Mouse (Mus musculus) midbrain, embryonic 16.5 days (tissue): ENCODE results near the gene Lrrc37a. TPM values are rescaled to one million over a fixed set of nuclear protein-coding genes. Genes with fewer than 3 reads are reported as not detected.
A peak's percentile ranks its signal among the peaks of the same experiment; 100 is the strongest.
"Not testable (repeated sequence)": the region's sequence is repeated elsewhere in the genome, so short reads cannot be mapped to it uniquely, and the experiment has no call there.

Source experiments
- ATAC-seq: fragments of 200-750 bp; cut with Nextera tagmentation; 2 replicates; pipeline ENCODE4 v1.8.0; 2017; ENCODE audit warnings: moderate TSS enrichment
- H3K27ac ChIP-seq: fragments of 300-500 bp; sonication (generic); 2 replicates; pipeline ENCODE4 v1.5.1; 2014; ENCODE audit warnings: mild to moderate bottlenecking, low read length, mixed read lengths
- H3K27me3 ChIP-seq: fragments of 300-500 bp; sonication (generic); 2 replicates; pipeline ENCODE4 v1.6.1; 2014; ENCODE audit warnings: low read depth, low read length, mixed read lengths; ENCODE audit not compliant: control insufficient read depth, insufficient read depth
- H3K36me3 ChIP-seq: fragments of 300-500 bp; sonication (generic); 2 replicates; pipeline ENCODE4 v1.6.1; 2014; ENCODE audit warnings: mild to moderate bottlenecking, low read length, moderate library complexity, mixed read lengths; ENCODE audit not compliant: control insufficient read depth, insufficient read depth
- H3K4me1 ChIP-seq: fragments of 300-500 bp; sonication (generic); 2 replicates; pipeline ENCODE4 v1.6.1; 2014; ENCODE audit warnings: mild to moderate bottlenecking, low read length, mixed read lengths; ENCODE audit not compliant: control insufficient read depth, insufficient read depth
- H3K4me2 ChIP-seq: fragments of 300-500 bp; sonication (generic); 2 replicates; pipeline ENCODE4 v1.6.1; 2014; ENCODE audit warnings: mild to moderate bottlenecking, low read length, mixed read lengths
- H3K4me3 ChIP-seq: fragments of 300-500 bp; sonication (generic); 2 replicates; pipeline ENCODE4 v1.5.1; 2014; ENCODE audit warnings: low read depth, mild to moderate bottlenecking, low read length, moderate library complexity, mixed read lengths
- H3K9ac ChIP-seq: fragments of 300-500 bp; sonication (generic); 2 replicates; pipeline ENCODE4 v1.6.1; 2014; ENCODE audit warnings: low read depth, low read length, mixed read lengths
- H3K9me3 ChIP-seq: fragments of 300-500 bp; sonication (generic); replicated peaks from 2 replicates; pipeline ENCODE4 v1.6.1; 2014; ENCODE audit warnings: mild to moderate bottlenecking, low read length, mixed read lengths; ENCODE audit not compliant: control insufficient read depth, poor library complexity, severe bottlenecking
- WGBS: fragments of 180-500 bp; shearing (Covaris S2); extraction: QIAGEN DNeasy Blood & Tissue Kit; methylation state at CpG from one replicate; pipeline ENCODE4 v1.1.7; 2014; 5-methylcytosine and 5-hydroxymethylcytosine counted together
- polyA plus RNA-seq: library from polyadenylated mRNA; unstranded; fragments of >200 nt; fragmentation: Nextera tagmentation; extraction: Ambion mirVana; gene quantifications from 2 replicates; pipeline ENCODE4 v1.2.1, GENCODE M21; 2015

Gene Lrrc37a
- polyA plus RNA-seq, 1 experiment from 2014 or later: not detected

GRCm38 (mm10) chr11:103419226-103419625 lies 85.2 kb downstream of the Lrrc37a start:
- Histone ChIP-seq H3K4me3 (no peak overlapping the region), H3K27ac (no peak overlapping the region), H3K4me2 (no peak overlapping the region), H3K36me3 (no peaks in the 10 kb centered on the region), H3K27me3 (no peaks in the 10 kb centered on the region), H3K9ac (no peak overlapping the region), H3K4me1 (no peaks in the 10 kb centered on the region), H3K9me3 (no peaks in the 10 kb centered on the region)
- 78% methylated on average over 5 of the region's 5 CpGs for WGBS
- no peak for ATAC-seq

- no peaks in the 10 kb centered on the region for H3K9me3 ChIP-seq
- no peak overlapping the region for H3K4me3 ChIP-seq
- 96% methylated on average over 1 of the region's 1 CpGs for WGBS
- peaks cover 18% of the 10 kb centered on the region for H3K4me1 ChIP-seq
- no peak overlapping the region for H3K27ac ChIP-seq
- no peak overlapping the region for H3K9ac ChIP-seq
- no peaks in the 10 kb centered on the region for H3K36me3 ChIP-seq
- no peaks in the 10 kb centered on the region for H3K27me3 ChIP-seq
- H3K4me2 ChIP-seq: no peak overlapping the region; the same call in 1 of the 2 replicates
- ATAC-seq: no peak
These were observed 90.9 kb downstream of the Lrrc37a start for GRCm38 (mm10) chr11:103413516-103413915.

GRCm38 (mm10) chr11:103412950-103413423 lies 91.4 kb downstream of the Lrrc37a start:
- Histone ChIP-seq H3K27me3 (no peaks in the 10 kb centered on the region), H3K9ac (peak overlapping the region; percentile 70), H3K9me3 (no peaks in the 10 kb centered on the region), H3K4me1 (peaks cover 18% of the 10 kb centered on the region), H3K4me2 (peak overlapping the region; percentile 73), H3K36me3 (no peaks in the 10 kb centered on the region), H3K27ac (peak overlapping the region; percentile 83), H3K4me3 (peak overlapping the region; percentile 64)
- peak; percentile 52; the same call in 1 of the 2 replicates for ATAC-seq
- WGBS: 2% methylated on average over 14 of the region's 14 CpGs

- peak within 1 kb of the TSS; percentile 73 for H3K4me2 ChIP-seq
- no peaks in the 10 kb centered on the region for H3K9me3 ChIP-seq
- H3K4me1 ChIP-seq: peaks cover 18% of the 10 kb centered on the region
- H3K36me3 ChIP-seq: no peaks in the 10 kb centered on the region
- peak within 1 kb of the TSS; percentile 64 for H3K4me3 ChIP-seq
- H3K27ac ChIP-seq: peak within 1 kb of the TSS; percentile 83
- no peaks in the 10 kb centered on the region for H3K27me3 ChIP-seq
- peak; percentile 99 for ATAC-seq
- WGBS: under 1% methylated on average over 65 of the region's 67 CpGs
- peak within 1 kb of the TSS; percentile 77 for H3K9ac ChIP-seq
These were observed 92.1 kb downstream of the Lrrc37a start, which contains the start of gene Plekhm1 for GRCm38 (mm10) chr11:103411981-103412949. Plekhm1 (minus strand) TSS chr11:103412687.

GRCm38 (mm10) chr11:103411301-103411700 lies 93.1 kb downstream of the Lrrc37a start:
- Histone ChIP-seq H3K36me3 (no peaks in the 10 kb centered on the region), H3K4me3 (no peak overlapping the region), H3K27ac (no peak overlapping the region), H3K9me3 (no peaks in the 10 kb centered on the region), H3K4me2 (peak overlapping the region; percentile 60), H3K9ac (no peak overlapping the region), H3K27me3 (no peaks in the 10 kb centered on the region), H3K4me1 (peaks cover 18% of the 10 kb centered on the region)
- ATAC-seq: no peak
- 83% methylated on average over 1 of the region's 1 CpGs for WGBS

- H3K27ac ChIP-seq: no peak overlapping the region
- no peak overlapping the region for H3K4me3 ChIP-seq
- H3K36me3 ChIP-seq: peaks cover under 1% of the 10 kb centered on the region; the same call in 1 of the 2 replicates
- H3K9ac ChIP-seq: no peak overlapping the region
- WGBS: 92% methylated on average over 13 of the region's 13 CpGs
- no peak overlapping the region for H3K4me2 ChIP-seq
- H3K9me3 ChIP-seq: no peaks in the 10 kb centered on the region
- peaks cover 18% of the 10 kb centered on the region for H3K4me1 ChIP-seq
- no peak for ATAC-seq
- H3K27me3 ChIP-seq: no peaks in the 10 kb centered on the region
These were observed 95.5 kb downstream of the Lrrc37a start for GRCm38 (mm10) chr11:103408880-103409279.

GRCm38 (mm10) chr11:103407136-103407535 lies 97.3 kb downstream of the Lrrc37a start:
- H3K4me3 ChIP-seq, H3K4me2 ChIP-seq, H3K9ac ChIP-seq, H3K27me3 ChIP-seq, H3K36me3 ChIP-seq, H3K27ac ChIP-seq, H3K9me3 ChIP-seq, ATAC-seq: not testable (repeated sequence)
- peaks cover 14% of the 10 kb centered on the region for H3K4me1 ChIP-seq
- WGBS: 66% methylated on average over 5 of the region's 5 CpGs

- no peaks in the 10 kb centered on the region for H3K9me3 ChIP-seq
- no peaks in the 10 kb centered on the region for H3K27me3 ChIP-seq
- WGBS: 77% methylated on average over 7 of the region's 7 CpGs
- H3K4me3 ChIP-seq: no peak overlapping the region
- H3K36me3 ChIP-seq: peaks cover 6% of the 10 kb centered on the region; the same call in 1 of the 2 replicates
- no peak for ATAC-seq
- no peak overlapping the region for H3K4me2 ChIP-seq
- no peak overlapping the region for H3K27ac ChIP-seq
- H3K4me1 ChIP-seq: peaks cover 10% of the 10 kb centered on the region
- no peak overlapping the region for H3K9ac ChIP-seq
These were observed 97.8 kb downstream of the Lrrc37a start for GRCm38 (mm10) chr11:103406551-103406950.

GRCm38 (mm10) chr11:103405814-103406213 lies 98.6 kb downstream of the Lrrc37a start:
- WGBS: 89% methylated on average over 1 of the region's 1 CpGs
- Histone ChIP-seq H3K4me1 (peaks cover 3% of the 10 kb centered on the region; the same call in 1 of the 2 replicates), H3K4me3 (no peak overlapping the region), H3K9ac (no peak overlapping the region), H3K36me3 (peaks cover 6% of the 10 kb centered on the region; the same call in 1 of the 2 replicates), H3K27me3 (no peaks in the 10 kb centered on the region), H3K4me2 (no peak overlapping the region), H3K9me3 (no peaks in the 10 kb centered on the region), H3K27ac (no peak overlapping the region)
- ATAC-seq: no peak
